Mouse (Mus musculus) kidney, adult 9 months (tissue): ENCODE measurements around the gene Taf8.

Experiments
- DNase-seq: peaks from one replicate; pipeline ENCODE4 v3.0.0; 2022

The Taf8 gene

DNA sequence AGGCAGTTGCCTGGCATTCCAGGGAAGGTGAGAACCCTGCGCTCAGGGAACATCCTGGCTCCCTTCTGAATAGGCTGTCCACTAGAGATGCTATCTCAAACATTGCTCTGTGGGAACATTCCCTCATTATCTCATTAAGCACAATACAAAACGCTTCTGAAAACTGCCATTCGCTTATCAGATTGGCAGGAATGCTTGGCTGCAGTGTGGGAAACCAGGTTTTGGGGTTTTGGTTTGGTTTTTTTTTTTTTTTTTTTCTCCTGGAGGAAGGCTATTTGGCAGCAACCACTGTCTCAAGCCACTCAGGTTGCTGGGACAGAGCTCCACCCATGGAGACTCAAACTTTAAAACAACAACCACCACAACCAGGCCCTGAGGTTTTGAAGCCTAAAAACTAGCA lies 22.2 kb downstream of the Taf8 start:
- DNase-seq, result no peak

DNA sequence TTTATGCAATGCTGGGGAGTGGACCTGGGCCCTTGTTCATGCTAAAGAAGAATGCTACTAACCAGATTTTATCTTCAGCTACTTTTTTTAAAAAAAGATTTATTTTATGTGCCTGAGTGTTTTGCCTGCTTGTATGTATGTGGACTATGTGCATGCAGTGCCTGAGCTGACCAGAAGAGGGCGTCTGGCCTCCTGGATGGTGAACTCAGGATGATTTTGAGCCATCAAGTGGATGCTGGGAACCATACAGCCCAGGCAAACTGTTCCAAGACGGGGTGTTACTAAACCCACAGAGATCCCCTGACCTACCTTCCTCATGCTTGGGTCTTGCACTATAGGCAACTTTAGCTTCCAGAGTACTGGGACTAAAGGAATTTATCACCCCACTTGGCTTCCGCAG lies 26.4 kb downstream of the Taf8 start:
- DNase-seq, result no peak

DNA sequence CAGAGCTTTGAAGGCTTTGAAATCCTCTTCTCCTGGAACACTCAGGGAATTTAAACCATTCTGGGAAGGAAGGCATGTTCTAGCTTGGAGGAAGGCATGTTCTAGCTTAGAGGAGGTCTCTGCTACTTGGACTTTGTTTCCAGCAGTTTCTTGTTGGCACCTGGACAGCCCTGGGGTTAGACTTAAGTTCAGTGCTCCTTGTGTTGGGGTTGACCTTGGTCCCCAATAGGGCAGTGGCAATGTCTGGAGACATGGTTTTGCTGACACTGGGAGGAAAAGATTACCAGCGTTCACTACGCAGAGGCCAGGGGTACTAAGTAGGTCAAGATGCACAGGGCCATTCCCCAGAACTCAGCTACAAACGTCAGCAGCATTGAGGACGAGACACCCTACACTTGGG lies 26.9 kb downstream of the Taf8 start:
- DNase-seq, result peak; percentile 86

DNA sequence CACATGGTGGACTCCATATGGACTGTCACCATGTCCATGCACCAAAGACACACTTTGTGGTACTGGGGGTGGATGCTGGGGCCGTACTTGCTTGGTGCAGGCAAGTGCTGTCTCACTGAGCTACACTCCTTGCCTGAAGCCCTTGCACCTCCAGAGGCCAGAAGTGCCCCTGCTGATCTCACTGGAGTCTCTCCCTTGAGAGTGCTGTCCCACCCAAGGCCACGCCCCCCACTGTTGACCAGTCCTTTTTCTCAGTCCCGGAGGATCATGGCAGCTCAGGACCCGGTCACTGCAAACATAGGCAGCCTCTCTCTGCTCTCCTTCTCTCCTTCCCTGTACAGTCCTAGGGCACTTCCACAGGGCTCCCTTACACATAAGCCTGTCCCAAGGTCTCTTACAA lies 27.8 kb downstream of the Taf8 start:
- DNase-seq, result no peak

DNA sequence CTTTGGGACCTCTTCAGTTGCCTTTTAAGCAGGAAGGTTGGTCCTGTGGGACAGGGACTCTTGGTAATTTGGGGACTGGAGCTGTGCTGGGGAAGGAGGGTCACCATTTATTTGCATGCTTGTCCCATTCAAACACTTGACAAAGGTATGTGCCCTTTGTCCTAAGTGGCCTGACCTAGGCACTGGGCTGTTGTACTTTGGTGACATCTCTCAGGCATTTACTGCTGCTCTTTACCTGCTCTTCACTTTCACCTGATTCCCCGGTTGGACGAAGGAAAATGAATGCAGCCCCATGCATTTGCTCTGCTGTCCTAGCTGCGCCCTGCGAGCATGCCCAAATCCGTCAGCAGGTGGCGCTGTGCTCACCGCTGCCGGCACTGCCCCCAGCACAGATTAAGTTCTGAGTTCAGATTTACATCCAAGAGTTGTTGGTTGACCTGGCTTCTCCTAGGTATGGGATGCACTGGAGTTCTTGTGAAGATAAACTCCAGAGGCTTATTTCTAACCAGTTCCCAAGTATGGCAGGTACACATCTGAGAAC lies 28.6 kb downstream of the Taf8 start:
- DNase-seq, result peak; percentile 56

DNA sequence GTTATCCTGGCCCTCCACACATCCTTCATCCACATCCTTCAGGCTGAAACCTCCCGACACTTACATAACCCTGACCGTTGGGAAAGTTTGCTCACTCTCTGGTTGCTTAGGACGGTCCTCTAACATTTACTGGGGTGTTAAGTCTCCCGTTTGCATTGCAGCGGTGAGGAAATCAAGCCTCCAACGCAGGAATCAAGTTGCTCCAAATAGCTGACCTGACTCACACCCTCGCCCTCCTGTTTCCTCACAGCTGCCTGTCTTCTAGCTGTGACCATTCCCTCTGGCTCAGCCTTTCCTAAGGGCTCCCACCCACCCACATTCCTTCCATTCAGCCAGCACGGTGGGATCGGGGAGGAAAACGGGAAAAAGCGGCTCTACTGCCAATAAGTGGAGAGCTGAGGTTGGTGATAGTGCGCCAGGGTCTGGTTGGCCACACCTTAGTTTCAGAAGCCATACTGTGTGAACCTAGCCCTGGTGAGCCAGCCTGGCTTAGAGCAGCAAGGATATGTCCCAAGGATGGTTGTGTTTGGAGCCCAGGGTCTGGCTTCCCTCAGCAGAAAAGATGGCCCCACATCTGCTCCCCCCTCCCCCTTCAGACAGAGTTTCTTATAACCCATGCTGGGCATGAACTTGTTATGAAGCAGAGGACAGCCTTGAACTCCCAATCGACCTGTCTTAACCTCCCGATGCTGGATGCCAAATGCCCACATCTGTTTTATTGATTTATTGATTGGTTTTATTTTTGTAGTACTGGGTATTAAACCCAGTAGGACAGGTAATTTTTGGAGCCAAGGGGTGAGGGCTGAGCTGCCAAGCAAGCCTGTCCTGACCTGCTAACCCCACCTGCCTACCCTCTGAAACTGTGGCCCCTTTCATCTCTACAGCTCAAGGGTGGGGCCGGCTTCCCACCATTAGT lies 29.4 kb downstream of the Taf8 start:
- DNase-seq, result no peak

DNA sequence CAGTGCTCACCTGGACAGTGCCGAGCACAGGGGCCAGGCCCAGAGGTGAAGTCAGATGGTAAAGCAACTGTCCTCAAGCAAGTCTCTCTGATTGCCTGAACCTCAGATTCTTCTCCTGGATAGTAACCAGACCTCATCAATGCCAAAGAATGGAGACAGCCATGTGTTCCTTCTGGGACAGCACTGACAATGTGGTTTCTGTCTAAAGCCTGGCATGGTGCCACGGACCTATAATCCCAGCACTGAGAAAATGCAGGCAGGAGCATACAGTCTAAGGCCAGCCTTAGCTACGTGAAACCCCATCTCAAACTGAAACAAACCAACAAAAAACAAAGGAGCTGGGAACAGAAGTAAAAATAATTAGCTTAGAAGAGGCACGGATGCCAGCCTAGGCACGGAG lies 31.4 kb downstream of the Taf8 start:
- no peak for DNase-seq

DNA sequence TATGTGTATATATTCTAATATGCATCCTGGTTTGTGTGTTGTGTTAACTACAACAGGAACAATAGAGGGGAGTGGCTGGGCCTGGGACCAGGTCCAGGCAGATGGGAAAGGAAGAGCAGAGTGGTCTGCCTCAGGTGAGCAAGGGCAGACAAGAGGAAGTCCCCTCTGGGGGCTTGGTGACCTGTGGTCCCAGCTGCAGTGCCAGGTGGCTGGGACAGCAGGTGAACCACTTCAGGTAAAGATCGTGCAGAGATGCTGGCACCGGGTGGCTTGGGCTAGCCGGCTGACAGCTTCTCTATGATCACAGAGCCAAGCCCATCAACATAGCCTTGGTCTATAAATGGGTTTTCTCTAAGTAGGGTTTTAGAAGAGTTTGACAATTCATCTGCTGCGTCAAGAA lies 32.0 kb downstream of the Taf8 start:
- no peak for DNase-seq

DNA sequence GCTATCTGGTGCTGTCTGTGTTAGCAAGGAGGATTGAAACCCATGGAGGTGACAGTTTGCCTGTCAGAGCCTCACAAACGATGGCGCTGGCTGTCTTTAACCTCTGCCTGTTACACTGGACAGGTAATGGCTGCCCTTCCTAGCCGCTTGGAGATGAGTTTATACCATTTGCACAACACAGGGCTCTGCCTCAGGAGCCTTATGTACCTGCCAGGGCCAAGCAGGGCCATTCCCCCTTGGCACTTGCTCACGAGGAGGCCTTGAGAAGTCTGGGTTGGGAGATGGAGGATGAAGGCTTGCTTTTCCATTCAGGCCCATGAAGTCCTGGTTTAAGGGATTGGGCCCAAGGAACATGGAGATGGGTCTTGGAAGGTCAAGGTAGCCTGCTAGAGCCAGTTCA lies 32.5 kb downstream of the Taf8 start:
- no peak for DNase-seq

DNA sequence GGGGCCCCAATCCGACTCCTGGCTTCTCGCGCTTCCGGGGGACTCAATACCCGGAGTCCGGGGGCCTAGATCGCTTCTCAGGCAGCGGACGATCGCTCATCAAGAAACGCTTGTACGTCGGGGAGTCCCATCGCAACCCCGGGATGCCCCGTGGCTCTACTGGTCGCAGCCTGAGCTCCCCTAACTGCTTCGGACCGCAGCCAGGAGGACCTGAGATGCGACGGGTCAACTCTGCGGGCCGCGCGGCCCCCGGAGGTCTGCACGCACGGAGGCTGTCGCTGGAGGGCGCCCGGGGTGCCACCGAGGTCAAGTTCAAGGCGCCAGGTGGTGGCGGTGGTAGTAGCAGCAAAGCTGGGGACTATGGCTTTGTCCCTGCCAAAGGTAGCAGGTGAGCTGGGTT lies 33.6 kb downstream of the Taf8 start:
- no peak for DNase-seq

DNA sequence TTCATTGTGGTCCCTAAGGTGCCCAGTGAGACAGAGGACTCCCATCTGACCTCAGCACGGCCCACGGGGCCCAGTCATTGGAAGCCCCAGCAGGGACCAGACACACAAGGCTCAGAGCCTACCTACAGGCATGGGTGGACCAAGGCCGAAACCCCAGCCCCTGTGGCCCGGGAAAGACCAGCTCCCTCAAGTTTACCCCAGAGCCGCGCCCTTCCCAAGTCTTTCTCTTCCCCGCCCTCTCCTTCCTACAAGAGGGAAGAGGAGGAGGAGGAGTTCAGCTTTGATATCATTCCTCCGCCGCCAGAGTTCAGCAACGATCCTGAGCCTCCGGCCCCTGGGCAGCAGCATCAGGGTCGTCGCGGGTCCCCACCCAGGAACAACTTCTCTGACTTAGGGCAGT lies 34.0 kb downstream of the Taf8 start:
- no peak for DNase-seq

DNA sequence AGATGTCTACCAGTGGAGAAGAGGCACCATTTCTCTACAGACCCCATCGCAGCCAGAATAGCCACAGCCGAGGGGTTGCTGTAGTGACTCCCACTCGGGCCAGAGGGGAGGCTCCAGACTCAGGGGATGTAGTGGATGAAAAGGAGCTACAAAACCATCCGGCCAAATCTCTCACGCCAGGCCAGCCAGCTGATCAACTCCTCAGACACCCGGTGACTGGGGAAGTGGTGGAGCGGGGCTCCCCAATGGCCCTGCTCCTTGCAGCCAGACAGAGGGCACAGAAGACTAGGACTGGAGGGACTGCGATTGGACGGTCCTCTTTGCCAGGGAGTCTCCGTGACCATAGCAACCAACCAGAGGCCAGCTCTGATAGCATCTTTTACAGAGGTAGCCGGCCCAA lies 34.4 kb downstream of the Taf8 start:
- no peak for DNase-seq

DNA sequence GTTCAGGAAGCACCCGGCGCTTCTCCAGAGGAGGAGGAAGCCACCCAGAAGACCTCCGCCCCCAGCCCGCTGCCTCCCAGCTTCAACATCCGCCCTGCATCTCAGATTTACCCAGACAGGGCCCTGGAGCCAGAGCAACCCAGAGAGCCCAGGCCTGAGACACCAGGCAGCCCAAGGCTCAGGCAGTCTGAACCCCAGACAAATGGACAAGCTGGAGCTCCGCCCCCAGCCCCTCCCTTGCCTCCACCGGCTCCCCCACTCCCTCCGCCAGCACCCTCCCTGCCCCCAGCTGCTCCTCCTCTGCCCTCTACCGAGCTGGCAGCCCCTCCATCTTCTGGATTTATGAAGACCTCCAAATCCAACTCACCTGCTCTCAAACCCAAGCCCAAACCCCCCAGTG lies 35.8 kb downstream of the Taf8 start:
- DNase-seq, result no peak

DNA sequence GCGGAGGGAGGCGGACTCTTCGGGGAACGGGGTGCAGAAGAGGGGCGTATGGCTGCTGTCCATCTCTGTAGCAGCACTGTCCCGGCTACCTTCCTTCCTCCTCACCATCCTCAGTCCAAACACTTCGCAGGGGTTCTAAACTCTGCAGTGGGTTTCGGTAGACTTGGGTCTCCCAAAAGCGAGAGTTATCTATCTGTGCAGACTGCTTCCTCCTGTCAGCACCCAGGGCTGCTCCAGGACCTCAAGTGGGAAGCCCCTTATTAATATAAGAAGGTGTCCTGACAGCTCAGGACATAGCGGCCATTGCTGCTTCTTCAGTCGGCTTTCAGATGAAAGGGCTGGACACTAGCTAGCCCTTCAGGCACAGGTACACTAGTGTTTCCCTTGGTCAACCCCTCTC lies 37.1 kb downstream of the Taf8 start:
- DNase-seq, result no peak

DNA sequence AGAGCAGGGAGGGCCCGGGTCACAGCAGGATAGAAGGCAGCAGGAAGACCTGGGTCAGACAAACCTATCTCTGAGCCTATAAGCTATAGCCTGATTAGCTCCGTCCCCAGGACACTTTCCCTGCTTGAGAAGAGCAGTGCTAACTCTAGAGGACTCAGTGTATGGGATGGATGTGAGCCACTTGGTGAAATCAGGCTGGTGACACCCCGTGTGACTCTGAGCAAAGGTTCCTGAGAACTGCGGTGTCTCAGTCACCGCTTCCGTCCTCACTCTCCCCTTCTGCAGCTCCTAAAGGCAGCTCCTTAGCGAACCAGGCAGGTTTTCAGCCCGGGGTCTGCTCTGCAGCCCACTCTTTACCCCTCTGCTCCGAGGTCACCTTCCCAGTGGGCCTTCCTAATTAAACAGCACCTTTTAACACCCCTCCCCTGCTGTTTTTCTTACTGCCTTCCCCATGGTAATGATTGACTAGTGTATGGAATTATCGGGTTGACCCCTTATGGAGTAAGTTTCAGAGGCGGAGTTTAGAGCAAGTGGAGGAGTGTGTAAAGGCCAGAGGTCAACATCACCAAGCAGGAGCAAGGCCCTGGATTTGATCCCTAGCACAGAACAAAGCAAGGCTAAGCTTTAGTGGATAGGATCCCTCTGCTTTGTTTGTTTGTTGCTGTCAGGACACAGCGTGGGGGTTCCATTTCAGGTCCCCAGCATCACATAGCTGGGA lies 37.7 kb downstream of the Taf8 start:
- DNase-seq, result no peak

DNA sequence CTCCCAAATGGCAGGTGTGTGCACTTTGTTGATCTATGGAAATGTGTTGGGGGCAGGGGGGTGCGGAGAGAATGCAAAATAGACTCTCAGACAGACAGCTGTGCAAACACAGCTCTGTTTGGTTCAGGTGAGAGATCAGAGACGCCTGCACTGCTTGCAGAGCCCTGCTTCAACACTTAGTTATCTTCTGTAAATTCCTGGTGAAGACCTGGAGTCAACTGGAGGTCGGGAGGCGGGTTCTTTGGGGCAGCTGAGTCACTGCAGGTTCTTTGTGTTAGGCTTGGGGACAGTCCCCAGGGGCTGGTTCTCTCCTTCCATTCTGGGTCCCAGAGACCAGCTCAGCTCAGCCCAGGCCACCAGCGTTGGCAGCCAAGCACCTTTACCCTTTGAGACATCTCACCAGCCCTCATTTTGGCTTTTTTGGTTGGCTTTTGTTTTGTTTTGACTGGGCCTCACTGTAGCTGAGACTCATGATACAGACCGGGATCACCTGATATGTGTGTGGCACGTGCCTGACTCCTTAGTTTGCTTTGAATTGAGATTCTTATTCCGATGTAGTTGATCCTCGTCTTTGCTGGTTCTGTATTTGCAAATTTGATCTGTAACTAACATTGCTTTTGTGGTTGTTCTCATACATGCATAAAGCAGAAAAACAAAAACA lies 39.2 kb downstream of the Taf8 start:
- DNase-seq, result no peak

DNA sequence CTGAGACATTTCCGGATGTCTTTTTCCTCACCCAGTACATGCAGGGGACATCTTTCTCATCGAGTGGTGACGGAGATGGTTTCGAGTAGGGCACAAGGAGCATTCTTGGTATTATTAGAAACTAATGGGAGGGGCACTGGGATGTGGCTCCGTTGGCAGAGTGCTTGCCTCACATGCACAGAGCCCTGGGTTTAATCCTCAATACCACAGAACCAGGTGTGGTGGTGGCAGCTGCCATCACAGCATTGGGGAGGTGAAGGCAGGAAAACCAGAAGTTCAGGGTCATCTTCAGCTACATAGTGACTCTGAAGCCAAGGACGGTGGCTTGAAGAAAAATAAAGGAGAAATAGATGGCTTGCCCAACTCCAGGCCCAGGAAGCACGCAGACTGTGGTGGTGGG lies 39.9 kb downstream of the Taf8 start:
- DNase-seq, result no peak

DNA sequence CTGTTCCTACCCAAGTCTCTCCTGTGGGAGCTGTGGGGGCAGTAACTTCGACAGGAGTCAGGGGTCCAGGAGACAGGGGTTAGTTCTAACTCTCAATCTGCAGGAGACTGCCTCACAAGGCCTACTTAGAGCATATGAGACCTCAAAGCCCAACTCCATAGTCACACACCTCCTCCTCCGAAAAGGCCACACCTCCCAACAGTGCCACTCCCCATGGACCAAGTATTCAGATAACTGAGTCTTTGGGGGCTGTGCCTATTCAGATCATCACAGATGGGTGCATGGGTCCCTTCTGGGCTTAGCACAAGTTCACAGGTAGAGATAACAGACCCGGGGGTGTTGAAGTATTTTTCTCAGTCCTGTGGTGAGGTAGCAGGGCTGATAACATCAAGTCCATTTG lies 40.4 kb downstream of the Taf8 start:
- no peak for DNase-seq

DNA sequence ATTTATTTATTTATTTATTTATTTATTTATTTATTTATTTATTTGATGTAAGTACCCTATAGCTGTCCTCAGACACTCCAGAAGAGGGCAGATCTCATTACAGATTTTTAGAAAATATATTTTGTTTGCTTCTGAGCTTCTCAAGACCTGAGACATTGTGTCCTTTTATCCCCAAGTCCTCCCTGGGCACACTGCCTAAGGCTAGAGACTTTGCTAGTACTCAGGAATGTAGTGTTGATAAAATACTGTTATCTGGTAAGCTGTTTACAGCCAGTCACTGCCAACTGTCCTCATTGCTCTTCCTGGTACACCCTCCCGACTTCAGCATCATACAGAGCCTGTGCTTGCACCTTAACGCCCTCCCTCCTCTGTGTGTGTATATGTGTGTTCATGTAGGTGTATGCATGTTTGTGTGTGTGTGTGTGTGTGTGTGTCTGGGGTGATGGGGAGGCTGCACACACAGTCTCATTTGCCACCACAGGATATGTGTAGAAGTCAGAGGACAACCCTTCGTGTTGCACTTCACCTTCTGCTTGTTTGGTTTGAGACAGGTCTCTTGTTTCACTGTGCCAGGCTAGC lies 42.7 kb downstream of the Taf8 start:
- no peak for DNase-seq

DNA sequence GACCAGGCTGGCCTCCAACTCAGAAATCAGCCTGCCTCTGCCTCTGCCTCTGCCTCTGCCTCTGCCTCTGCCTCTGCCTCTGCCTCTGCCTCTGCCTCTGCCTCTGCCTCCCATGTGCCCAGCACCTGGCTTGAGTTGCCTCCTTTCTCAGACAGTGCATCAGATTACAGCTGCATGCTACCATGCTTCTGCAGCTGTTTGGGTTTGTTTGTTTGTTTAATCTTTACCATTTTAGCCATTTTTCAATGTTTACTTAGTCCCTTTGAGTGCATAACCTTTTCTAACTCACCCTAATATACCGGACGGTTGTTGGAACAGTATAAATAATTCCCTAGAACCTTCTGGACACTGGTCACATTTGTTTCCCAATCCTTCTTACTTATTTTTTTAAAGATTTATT lies 43.2 kb downstream of the Taf8 start:
- DNase-seq, result no peak

DNA sequence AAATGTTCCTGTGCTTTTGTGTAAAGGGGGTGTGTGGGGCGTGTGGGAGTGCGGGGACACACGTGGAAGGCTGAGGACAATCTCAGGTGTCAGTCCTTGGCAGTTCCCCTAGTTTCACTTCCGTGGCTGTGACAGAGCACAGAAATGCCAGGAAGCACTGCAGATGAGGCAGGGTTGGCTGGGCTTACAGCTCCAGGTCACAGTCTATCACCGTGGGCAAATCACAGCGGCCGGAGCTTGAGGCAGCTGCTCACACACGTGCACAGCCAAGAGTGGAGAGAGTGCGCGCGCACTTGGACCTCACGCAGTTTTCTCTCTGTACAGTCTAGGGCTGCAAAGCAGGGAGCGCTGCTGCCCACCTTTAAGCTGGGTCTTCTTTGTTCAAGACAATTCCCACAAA lies 43.8 kb downstream of the Taf8 start:
- no peak for DNase-seq

DNA sequence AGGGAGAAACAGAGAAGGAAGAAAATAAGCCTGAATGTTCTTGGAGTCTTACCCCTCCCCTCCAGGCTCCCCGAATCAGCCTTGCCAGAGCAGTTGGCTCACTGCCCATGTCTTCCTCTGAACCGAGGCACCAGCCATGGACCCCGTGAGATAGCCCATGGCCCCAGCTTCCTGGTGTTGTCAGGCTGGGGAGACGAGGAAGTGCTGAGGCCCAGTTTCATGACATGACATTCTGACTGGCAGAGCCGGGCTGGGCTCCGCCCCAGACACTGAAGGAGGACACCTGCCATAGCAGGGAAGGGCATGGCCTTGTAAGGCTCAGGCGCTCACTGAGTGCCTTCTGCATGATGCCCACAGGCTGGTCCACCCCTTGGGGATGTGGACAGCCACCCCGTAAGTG lies 47.4 kb downstream of the Taf8 start:
- no peak for DNase-seq

DNA sequence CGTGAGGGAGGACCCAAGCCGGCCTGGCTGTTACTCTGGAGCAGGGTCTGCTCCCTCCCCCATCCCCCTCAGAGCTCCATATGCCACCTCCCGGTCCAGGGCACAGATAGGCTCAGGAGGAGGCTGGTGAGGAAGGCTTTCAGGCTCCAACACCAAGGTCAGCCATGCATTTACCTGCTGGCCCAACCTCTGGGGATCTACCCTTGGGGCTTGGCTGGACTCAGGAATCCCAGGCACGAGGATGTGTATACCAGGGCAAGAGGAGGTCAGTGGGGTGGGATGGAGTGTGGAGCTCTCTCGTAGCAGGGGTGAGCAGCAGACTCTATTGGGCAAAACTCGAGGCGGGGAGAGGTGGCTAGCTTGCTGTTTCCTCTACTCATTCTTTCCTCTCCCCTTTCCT lies 49.2 kb downstream of the Taf8 start:
- peak; percentile 58 for DNase-seq
